Mouse (Mus musculus) gastrocnemius, adult 2 months (tissue): ENCODE data around the gene Lhpp. TPM values are rescaled to one million over a fixed set of nuclear protein-coding genes. Genes with fewer than 3 reads are reported as not detected.

Source experiments
- DNase-seq: peaks from one replicate; pipeline ENCODE4 v3.0.0; 2022
- H3K27ac ChIP-seq: fragments of 200-600 bp; 2 replicates; pipeline ENCODE4 v1.8.1; 2022; ENCODE audit warnings: mild to moderate bottlenecking
- H3K4me3 ChIP-seq: fragments of 200-600 bp; 2 replicates; pipeline ENCODE4 v1.8.1; 2022; ENCODE audit warnings: mild to moderate bottlenecking, moderate library complexity
- CTCF ChIP-seq: fragments of 200-600 bp; IDR thresholded peaks from 2 replicates; pipeline ENCODE4 v1.8.1; 2022; ENCODE audit warnings: antibody characterized with exemption, mild to moderate bottlenecking, moderate library complexity
- intact Hi-C: fragments of 180-260 bp; cut with DNase I; formaldehyde crosslinking; loops from one replicate; pipeline ENCODE4 v1.15.1; 2025
- total RNA-seq, 2 experiments: library from RNA; stranded (reverse); gene quantifications; 2 replicates each; pipeline ENCODE4 v1.2.3; 2021

The Lhpp gene
- total RNA-seq, 2 experiments from 2014 or later, result 10.8 to 11.1 TPM

DNA sequence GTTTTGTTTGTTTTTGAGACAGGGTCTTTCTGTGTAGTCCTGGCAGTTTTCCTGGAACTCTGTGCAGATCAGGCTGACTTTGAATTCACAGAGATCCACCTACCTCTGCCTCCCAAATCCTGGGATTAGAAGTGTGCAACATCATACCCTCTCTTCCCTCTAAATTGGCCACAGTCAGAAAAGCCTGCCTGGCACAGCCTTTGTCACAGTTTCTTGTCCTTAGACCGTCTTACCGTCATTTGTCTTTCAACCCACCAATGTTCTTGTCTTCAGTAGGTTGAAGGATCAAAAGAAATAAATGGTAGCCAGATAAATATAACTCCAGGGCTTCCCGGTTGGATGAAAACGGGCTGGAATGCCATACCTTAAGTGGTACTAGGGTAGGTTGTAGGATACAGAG, 5.7 kb upstream of the Lhpp start:
- H3K27ac ChIP-seq, result peak overlapping the region; percentile 85
- DNase-seq, result no peak
- no peak overlapping the region for H3K4me3 ChIP-seq
- no peak for TF ChIP-seq CTCF
- intact Hi-C loops, result loop anchor here (1.0 to 5.0 kb wide), 2 partner anchors 28 to 33 kb away; partner anchors contain the start of gene Oat

DNA sequence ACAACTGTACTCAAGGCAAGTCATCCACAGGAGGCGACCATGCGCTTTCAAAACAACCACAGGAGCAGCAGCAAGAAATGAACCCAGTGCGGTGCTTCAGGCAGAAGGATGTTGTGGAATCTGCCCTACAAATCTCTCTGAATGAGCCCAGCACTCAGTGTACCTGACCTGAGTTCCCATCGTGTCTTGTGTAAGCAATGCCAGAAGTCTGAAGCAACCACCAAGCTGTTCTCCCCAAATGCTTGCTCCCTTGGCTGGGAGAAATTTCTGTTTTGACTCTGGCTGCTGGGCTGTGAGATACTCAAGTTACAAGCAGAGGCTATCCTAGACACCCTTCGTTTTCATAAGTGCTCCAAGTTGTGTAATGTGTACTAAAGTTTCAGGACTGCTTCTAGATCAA, 4.7 kb upstream of the Lhpp start:
- TF ChIP-seq CTCF, result peak; percentile 22; the same call in 1 of the 2 replicates
- H3K4me3 ChIP-seq, result no peak overlapping the region
- peak overlapping the region; percentile 85 for H3K27ac ChIP-seq
- intact Hi-C loops, result loop anchor here (1.0 kb wide), 1 partner anchor 29 kb away; the partner anchor contains the start of gene Oat
- DNase-seq, result peak; percentile 65

GRCm38 (mm10) chr7:132608316-132609020, 2.0 kb upstream of the Lhpp start:
- intact Hi-C loops, result no loop called here
- no peak for DNase-seq
- no peak for TF ChIP-seq CTCF
- Histone ChIP-seq H3K4me3 (no peak overlapping the region), H3K27ac (no peak overlapping the region)

- no peak for TF ChIP-seq CTCF
- H3K4me3 ChIP-seq, result no peak overlapping the region
- DNase-seq, result no peak
- intact Hi-C loops, result no loop called here
- no peak overlapping the region for H3K27ac ChIP-seq
Measured at GRCm38 (mm10) chr7:132611530-132611929, 1.1 kb downstream of the Lhpp start.

GRCm38 (mm10) chr7:132615346-132615745, 4.9 kb downstream of the Lhpp start:
- peak; percentile 56 for DNase-seq
- Histone ChIP-seq H3K27ac (no peak overlapping the region), H3K4me3 (no peak overlapping the region)
- intact Hi-C loops, result no loop called here
- TF ChIP-seq CTCF, result no peak

DNA sequence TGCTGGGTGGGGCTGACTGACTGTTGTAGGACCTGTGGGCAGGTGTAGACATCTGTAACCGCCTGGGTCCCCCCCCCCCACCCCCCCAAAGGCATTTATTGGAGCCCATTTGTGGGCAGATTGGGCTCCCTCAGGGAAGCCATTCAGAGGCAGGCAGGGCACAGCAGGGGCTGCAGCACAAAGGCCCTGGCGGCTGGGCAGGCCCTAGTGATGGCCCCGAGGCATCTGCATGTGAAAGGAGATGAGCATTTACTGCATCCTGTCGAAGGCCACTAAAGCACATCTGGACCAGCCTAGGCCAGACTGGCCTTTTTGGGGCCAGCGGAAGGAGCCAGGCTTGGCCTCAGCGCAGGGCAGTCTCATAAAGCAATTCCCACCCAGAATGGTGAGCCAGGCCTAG, 6.0 kb downstream of the Lhpp start:
- TF ChIP-seq CTCF, result no peak
- Histone ChIP-seq H3K4me3 (no peak overlapping the region), H3K27ac (no peak overlapping the region)
- intact Hi-C loops, result no loop called here
- no peak for DNase-seq

- Histone ChIP-seq H3K4me3 (no peak overlapping the region), H3K27ac (no peak overlapping the region)
- intact Hi-C loops, result no loop called here
- no peak for TF ChIP-seq CTCF
- DNase-seq, result no peak
Measured at GRCm38 (mm10) chr7:132617021-132617564, 6.7 kb downstream of the Lhpp start.

DNA sequence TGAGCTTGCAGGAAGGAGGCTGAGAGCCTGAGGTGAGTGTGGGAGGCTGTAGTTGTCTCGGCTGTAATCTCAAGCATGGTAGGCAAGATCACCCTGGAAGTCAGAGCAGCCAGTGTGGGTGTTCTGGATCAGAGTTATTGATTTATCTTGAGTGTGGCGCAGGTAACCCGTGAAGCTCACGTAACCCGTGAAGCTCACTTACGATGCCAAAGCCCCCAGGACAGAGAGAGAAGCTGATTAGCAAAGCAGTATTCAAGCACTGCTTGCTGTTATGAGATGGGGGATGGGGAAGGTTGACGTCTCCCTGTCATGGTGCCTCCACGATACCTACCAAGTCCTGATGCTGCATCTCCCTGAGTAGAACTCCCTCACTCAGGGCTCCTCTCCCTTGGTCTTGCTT, 9.1 kb downstream of the Lhpp start:
- Histone ChIP-seq H3K4me3 (no peak overlapping the region), H3K27ac (no peak overlapping the region)
- no peak for TF ChIP-seq CTCF
- intact Hi-C loops, result no loop called here
- DNase-seq, result no peak

DNA sequence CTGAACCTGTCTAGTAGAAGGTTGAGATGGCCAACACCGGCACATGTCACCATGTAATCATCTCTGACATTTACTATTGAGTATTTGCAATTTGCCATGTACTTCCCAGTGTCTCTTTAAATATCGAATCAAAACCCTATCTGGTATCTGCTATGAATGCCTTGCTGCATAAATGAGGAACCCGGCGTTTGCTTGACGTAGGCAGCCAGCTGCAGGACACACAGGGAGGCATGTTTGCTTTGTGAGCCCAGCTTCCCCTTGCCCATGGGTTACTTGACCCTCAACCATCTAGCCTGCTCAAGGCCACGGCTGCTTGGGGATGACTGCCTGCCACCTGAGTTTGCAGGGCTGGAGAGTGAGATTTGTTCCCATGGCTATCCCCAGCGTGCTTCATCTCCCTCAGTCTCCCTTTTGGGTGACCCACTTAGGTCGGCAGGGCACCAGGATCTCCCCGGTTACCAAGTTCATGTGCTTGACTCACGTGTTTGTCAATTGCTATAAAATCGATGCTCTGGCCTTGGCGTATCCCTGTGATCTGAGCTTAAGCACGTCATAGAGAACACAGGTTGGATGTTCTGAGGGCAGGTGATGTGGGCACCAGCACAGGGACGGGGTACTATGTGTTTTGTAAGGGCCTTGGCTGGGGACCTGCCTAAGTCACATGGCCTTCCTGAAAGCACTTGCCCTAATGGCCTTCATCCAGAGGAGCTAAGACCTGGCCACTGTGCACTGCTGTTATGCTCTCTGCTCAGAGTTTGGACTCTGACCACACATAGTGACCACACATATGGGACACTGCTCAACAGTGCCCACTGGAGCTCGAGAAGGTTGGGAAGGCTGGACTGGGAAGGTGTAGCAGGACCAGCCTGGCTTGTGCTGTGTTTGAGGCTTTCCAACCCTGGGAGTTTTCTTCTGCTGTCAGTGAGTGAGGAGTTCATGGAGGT, 9.8 kb downstream of the Lhpp start:
- intact Hi-C loops, result no loop called here
- 0 out of 2 replicates have a peak overlapping the region, but pooled peaks have one; percentile 20 for H3K27ac ChIP-seq
- no peak overlapping the region for H3K4me3 ChIP-seq
- DNase-seq, result no peak
- TF ChIP-seq CTCF, result no peak

- H3K4me3 ChIP-seq, result no peak overlapping the region
- TF ChIP-seq CTCF, result no peak
- intact Hi-C loops, result no loop called here
- no peak for DNase-seq
- peak overlapping the region; percentile 17; the same call in 1 of the 2 replicates for H3K27ac ChIP-seq
Measured at GRCm38 (mm10) chr7:132624161-132624560, 13.7 kb downstream of the Lhpp start.

DNA sequence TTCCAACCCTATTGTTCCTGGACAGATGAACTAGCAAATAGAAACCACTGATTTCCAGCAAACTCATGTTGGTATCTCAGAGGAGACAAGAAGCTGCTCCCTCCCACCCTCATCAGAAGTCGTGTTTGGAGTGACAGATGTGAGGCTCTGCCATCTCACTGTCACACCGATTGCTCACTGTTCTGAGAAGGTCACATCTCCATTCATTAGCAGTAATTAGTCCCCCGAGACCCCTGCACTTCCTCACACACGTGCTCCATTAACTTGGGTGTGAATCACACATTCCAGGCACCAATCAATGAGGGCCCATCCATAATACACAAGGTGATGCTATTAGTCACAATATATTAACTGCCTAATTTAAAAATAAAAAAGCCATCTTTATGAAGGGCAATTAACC, 15.7 kb downstream of the Lhpp start:
- intact Hi-C loops, result no loop called here
- Histone ChIP-seq H3K27ac (peak overlapping the region; percentile 86; the same call in 1 of the 2 replicates), H3K4me3 (no peak overlapping the region)
- no peak for TF ChIP-seq CTCF
- DNase-seq, result no peak

DNA sequence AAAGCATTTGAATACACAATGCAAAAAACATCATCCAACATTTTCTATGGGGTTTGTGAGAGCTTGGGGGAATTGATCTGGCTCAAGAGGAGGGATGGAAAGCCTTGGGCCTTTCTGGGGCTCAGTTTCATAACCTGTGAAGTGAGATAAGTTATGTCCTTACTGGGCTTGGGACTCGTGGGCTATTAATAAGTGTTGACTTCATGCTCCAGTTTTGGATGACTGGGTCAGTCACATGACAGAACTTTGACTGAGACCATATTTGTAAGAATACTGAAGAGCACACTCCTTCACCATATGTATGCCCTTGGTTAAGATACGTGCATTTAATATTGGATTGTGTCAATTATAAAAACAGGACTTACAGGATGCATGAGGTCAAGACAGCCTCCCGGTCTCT, 17.0 kb downstream of the Lhpp start:
- peak; percentile 42 for DNase-seq
- peak overlapping the region; percentile 86 for H3K27ac ChIP-seq
- intact Hi-C loops, result no loop called here
- TF ChIP-seq CTCF, result no peak
- no peak overlapping the region for H3K4me3 ChIP-seq

DNA sequence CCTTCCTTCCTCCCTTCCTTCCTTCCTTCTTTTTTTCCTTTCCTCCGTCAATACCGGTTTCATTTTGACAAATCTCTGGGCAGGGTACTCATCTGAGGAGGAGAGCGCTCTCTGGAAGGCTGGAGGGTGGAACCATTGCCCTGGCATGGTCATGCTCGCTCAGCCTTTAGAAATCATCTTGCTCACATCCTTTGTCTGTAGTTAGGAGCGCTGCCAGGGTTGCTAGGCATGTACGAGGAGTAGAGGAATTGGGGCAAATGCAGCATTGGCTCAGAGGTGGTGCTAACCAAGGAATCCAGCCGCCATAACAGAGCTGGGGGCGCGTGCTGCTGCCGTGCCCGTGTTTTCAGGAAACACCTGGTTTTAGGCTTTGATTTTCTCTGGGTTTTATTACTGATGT, 20.9 kb downstream of the Lhpp start:
- no peak overlapping the region for H3K27ac ChIP-seq
- DNase-seq, result peak; percentile 11
- no peak overlapping the region for H3K4me3 ChIP-seq
- intact Hi-C loops, result loop anchor here (10.0 kb wide), 1 partner anchor 57 kb away; the partner anchor contains the start of gene Oat
- no peak for TF ChIP-seq CTCF
